Mouse (Mus musculus) adrenal gland, postnatal 10 days (tissue): Measurements from ENCODE around the gene Arid1b. TPM values are rescaled to one million over a fixed set of nuclear protein-coding genes. Genes with fewer than 3 reads are reported as not detected.

ENCODE experiments used
- DNase-seq: peaks from one replicate; pipeline ENCODE4 v3.0.0; 2021; ENCODE audit warnings: mixed read lengths
- total RNA-seq, 2 experiments: library from RNA; stranded (reverse); gene quantifications; 2 replicates each; pipeline ENCODE4 v1.2.3; 2021

Gene Arid1b
- total RNA-seq, 2 experiments from 2014 or later = 56.1 to 75.4 TPM

DNA sequence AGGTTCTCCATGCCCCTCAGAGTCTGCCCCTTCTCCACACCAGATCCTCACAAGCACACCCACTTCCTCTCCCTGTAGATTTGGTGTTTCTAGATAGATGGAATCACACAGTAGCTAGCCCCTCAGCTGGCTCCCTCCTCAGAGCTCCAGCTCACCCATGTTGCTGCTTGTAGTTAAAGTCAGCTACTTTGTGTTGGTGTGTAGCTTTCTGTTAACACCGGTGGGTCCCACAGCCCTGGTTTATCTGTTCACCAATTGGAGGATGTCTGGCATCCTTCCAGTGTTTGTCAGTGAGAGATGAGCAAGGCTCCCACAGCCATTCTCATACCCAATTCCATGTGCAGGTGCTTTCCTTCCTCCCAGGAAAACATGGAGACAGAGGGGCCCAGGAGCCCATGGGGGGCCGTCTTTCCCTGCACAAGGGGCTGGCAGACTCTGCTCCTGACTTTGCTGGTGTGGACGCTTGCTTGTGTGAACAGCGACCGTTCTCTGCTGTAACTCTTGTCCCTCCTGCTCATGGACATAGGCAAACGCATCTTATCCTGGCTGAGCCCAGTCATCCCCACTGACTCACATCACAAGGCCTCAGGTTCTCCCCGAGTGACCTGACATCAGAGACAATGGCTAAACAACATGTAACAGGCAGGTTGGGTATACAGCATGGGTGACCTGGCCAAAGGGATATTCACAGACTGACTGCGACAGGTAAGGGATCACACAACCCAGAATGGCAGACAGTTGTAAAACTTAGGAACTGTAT lies 200.2 kb downstream of the Arid1b start:
- DNase-seq = no peak

DNA sequence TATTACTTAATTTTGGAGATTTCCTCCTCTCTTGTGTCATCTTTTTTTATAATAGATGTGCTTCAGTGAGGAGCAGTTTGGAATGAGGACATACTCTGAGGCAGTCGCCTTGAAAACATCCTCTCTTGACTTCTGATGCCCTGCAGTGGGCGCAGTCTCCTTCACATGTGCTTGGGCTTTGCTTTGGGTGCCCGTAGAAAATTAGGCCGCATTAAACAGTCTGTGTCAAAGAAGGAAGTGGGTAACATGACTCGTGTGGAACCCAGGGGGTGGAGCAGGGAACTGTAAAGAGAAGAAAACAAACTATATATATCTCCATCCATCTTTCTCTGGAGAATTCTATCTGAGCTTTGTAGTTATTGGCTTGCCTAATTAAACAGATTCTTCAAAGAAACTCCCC lies 201.3 kb downstream of the Arid1b start:
- no peak for DNase-seq

DNA sequence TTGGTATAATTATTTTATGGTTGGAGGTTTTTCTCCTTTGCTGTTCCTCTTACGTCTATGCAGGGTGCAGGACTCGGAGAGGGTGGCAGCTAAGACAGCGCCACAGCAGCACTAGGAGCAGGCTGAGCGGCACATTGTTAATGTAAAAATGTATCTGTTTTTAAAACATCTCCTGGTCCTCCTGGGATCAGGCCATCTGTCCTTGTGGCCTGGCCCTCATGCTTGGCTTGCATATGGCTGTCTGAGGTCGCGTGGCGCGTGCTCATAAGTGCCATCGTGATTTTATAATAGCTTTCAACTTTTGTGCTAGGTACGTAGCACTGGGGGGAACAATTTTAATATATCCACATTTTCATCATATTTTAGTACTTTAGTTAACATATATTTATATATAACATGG lies 201.9 kb downstream of the Arid1b start:
- DNase-seq = no peak

DNA sequence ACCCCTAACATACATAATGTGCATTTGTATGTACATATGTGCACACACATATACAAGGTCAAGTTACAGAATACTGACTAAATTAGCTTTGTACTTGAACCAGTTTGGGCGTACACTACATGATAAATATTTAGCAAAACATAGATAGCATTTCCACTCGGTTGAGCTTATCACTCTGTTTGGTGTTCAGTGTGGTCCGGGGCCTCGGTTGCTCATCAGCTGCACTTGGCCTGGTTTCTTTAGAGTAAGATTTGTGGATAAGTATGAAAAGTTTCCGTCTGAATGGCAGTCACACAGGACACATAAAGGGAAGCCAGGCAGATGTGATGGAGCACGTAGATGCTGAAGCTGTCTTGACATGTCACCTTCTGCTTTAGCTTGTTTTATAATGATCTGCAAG lies 202.4 kb downstream of the Arid1b start:
- DNase-seq = no peak

DNA sequence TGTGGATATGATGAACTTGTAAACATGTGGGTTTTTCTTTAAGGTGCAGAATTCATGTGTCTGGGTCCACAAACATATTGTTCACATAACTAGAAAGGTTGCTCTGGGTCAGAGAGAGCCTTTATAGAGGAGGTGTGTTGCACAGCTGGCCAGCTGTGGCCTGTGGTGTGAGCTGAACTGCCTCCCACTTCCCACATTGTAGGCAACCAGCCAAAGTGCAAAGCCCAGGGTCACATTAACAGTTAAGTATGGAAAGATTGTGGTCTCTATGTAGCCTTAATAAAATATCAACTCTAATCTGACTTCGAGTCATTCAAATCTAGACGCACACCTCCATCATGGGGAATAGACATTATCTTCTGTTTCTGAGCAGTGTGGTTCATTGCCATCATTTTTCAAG lies 203.0 kb downstream of the Arid1b start:
- DNase-seq = no peak

DNA sequence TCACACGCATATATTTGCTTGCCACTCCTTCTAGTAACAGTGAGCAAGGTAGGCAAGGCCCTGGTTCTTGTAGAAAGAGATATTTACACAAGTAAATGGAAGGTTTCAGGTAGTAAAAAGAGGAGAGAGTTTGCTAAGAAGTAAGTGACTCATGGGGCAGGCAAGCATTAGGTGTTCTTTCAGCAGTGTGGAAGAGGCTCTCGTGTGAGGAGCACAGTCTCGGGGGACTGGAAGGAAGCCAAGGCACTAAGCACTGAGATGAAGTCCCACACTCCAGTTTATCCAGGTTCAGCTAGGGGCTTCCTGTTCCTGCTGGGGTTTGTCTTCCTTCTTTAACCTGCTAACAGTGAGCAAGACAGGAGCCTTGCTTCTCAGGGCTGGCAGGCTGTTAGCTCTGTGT lies 203.6 kb downstream of the Arid1b start:
- no peak for DNase-seq

DNA sequence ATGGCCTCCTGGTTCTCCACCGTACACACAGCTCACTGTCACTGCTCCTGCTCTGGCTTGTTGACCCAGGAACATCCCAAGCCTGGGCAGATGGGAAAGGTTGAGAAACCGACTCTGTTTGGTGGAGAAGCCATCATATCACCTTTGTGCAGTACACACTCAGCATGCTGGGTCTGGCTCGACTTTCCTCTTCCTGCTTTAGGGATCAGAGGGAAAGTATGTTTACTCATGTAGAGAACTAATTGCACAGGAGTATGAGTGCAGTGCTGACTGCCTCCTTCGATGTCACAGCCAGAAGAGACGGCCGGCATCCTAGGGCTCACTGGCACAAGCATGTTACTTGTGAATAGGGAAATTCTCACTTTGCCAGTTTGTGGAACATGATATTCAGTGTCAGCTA lies 204.1 kb downstream of the Arid1b start:
- no peak for DNase-seq

DNA sequence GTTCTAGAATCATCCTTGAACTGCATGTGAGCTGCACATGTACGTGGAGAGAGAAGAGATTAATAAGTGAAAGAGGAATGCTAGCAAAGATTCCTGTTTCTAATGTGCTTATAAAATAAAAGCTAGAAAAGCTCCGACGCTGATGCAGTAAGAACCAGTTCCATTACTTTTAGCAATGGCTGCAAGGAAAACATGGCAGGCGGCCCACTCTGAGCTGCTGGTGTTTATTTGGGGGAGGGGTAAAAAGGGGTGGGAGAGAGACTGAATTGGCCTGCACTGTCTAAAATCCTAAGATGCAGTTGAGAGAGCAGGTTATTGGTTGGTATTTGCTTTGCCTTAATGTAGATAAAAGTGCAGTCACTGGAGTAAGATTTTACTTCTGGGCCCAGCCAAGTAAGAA lies 204.7 kb downstream of the Arid1b start:
- no peak for DNase-seq

DNA sequence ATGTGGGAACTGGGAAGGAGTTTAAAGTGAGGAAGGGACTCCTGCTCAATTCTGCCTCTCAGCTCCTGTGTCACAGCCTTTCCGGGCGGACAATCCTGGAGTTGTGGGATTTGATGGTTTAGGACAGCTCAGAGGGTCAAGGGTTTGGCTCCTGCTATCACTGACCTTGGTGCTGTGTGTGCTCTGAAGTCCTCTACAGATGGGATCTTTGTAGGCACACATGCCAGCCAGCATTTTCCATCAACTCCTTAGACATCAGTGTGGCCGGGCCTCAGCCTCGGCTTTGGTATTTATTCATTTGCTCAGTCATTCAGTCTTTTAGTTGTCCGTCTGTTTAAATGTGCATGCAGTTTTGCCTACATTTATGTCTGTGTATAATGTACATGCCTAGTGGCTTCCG lies 206.5 kb downstream of the Arid1b start:
- no peak for DNase-seq

DNA sequence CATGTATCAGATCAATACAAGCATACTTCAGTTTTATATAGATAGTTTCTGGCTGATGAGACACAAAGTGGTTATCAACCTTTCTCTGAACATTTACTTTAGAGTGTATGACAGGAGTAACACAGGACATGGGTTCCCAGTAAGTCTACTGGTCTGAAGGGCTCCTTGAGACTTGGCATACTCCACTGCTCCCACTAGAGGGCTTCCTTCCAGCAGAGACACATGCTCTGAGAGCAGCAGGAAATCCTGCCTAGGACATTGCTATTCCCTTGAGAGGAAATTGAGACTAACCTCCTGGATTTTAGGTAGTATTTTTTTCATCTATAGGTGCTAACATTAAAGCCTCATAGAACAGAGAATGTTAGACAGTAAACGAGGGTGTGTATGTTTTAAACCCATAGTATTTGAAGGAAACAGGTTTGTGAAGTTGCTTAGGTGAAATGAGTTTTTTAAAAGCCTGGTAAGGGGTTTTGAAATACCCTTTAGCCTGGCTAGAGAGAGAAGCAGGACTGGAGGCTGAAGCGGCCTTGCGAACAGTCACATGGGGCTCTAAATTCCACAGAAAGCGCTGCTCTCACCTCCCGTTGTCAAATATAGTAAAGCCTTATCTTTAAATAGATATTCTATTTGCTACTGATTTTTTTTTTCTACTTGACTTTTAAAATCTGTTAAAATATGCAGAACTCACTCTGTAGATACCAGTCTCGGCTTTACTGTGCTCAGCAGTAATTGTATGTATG lies 207.9 kb downstream of the Arid1b start:
- peak; percentile 73 for DNase-seq

DNA sequence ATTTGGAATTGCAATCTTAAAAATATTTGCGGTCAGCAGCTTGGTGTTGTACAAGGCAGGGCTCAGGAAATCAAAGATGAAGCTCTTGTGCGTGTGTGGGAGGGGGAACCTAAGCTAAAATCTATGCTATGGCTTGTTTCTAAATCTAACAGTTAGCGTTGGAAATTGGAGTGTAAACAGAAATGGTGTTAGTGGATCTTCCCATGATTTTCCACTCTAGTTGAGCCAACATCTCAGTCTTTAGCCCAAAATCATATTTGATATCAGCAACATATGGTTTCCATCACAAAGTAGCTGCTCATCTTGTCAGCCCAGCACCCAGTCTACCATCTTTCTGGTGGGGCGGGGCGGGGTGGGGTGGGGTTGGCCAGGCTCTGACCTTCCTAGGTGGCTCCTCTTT lies 208.6 kb downstream of the Arid1b start:
- no peak for DNase-seq

DNA sequence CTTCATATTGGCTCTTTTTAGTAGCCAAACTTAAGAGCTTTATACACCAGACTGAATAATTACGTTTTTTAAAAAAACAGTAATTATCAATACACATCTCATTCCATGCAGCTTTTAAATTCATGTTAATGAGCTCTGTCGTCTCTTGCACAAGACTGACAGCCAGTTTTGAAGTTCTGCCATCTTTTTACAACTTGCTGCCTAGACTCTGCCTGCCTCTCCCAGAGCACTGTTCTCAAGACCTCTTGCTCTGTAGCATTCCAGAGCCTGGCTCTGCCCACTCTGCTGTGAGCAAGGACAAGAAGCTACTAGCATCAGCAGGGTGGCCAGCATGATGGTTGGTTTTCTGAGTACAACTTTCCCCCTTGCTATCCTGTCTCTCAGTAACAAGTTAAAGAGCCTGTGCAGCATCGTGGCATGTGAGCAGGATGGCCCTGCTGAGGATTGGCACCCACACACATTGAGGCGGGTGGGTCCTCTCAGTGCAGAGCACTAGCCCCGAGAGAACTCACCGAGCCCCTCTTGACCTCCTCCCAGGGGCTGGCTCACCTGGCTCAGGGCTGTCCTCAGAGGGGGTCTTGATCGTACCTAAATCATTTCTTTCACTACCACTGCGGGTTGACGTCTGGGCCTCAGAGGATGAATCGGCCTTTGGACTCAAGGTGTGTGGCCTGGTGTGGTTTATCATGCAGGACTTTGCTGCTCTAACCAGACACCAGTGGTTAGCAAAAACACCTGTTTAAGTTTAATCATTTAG lies 209.4 kb downstream of the Arid1b start:
- no peak for DNase-seq

DNA sequence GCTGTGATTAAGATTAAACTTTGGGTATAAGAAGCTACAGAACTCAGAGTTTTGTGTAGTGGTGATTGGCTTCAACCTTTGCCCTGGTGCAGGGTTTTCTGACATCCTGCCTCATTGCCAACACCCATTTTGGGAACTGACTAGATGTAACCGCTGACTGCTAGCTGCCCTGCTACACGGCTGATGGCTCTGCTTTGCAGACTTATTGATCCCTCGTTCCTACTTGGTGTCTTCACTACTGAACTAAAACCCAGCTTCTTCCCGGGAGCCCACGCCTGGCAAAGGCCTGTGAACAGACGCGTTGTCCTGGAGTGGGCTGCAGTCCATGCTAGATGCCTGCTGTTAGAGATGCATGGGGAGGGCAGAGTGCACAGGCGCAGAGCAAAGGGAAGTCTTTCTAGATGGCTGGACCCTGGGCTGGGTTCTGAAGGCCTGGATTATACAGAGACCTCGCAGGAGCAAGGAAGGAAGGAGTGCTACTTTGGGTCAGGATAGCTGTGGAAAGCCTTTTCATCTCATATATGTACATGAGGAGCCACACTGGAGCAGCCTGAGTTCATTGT lies 210.1 kb downstream of the Arid1b start:
- no peak for DNase-seq

DNA sequence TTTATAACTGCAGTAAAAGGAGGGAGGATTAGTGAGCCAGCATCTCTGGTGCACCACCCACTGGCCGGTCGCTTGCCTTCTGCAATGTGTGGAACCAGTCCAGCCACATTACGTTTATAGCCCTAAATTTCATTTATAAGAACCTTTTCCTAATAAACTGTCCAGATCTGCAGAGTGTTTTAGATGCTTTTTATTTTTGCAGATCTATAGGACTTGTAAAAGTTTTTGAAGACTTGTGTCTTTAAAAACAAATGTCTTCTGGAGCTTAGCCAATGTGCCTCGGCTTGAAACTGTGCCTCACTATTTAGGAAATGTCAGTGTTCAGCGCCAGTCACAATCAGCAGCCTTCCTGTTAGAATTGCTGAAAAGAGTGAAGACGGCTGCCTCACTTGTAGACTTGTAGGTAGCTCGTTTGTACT lies 211.0 kb downstream of the Arid1b start:
- DNase-seq = peak; percentile 39

DNA sequence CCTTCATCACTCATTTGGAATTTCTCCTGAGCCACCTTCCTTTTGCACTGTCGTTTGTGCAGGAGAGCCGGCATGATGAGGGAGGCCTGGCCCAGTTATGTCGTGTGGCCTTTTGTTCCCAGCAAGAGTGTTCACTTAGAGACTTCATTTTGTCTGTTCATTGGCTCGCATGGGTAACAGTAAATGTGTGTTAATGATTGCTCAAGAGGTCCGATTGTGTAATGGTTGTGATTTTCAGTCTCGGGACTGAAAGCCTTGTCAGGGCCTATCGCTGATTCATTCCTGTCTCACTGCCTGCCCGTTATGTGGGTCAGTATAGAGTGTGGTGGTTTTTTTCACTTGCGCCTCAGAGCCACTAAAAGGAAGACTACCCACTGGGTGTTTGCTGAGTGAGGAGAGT lies 212.6 kb downstream of the Arid1b start:
- DNase-seq = peak; percentile 62

DNA sequence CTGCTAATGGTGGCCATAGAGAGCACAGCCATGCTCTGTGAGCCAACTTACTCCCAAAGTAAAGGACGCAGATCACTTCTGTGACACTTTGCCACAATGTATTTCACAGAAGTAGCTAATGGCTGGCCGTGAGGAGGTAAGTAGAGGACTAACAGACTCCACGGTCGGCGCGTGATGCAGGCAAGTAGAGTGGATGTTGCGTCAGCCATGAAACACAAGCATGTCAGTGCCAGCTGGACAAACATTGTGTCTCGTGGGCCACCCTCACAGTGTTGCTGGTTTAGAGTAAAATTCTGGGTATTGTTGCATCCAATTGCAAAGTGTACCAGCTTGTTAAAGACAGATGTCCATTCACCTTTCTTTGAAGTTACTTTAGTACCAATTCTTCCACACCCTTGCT lies 213.7 kb downstream of the Arid1b start:
- no peak for DNase-seq

DNA sequence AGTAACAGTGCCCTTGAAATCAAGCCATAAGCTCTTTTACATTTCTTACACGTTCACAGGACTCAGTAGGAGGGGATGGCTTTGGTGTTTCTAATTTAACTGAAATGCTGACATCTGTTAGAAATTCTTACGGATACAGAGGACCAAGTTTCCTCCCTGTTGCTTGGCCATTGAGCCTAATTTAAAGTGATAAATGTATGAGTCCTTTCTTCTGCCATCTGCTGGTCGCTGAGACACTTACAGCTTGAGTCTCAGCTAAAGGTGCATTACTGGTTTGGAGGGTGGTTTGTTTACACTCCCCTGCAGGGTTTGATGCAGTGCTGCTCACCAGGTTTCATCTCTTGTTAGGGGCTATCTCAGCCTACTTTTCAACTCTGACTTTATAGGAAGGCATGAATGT lies 214.2 kb downstream of the Arid1b start:
- no peak for DNase-seq

DNA sequence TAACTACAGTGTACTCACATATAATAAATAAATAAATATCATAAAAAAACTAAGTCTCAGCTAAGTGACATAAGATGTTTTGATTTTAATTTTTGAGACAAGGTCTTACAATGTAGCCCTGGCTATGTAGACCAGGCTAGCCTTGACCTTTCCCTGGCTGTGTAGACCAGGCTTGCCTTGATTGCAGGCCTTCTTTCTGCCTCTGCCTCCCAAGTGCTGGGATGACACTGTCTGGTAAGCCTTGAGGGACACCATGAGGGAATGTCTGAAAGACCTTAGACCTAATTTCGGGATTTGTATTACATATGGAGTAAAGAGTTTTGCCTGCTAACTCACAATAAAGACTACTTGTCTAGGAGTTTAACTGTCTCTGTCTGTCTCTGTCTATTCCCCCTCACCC lies 214.9 kb downstream of the Arid1b start:
- no peak for DNase-seq

DNA sequence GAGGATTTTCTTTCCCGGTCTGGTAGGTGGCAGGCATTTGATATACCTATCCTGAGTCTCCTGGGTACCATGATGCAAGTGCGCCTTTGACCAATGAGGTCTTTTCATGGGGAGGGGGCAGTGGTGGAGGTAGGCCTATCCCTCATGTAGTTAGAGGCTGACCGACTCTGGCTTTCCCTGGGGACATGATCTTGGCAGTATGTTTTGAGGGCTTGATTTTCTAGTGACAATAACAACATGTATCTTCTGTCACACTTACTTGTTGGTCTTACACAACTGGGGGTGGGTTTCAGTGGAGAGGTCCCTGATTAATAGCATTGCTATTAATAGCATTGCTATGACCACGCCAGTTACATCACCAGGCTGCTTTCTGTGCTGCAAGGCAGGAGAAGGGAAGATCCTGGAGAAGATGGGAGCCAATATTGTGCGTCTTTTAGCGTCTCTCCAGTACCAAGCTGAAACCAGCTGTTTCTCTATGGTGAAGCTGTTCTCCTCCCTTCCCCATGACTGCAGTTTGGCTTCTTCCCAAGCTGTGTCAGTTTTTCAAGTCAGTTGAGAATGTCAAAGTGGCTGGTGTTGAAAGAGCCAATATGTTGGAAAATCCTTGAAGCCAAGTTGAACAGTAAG lies 216.1 kb downstream of the Arid1b start:
- peak; percentile 66 for DNase-seq

DNA sequence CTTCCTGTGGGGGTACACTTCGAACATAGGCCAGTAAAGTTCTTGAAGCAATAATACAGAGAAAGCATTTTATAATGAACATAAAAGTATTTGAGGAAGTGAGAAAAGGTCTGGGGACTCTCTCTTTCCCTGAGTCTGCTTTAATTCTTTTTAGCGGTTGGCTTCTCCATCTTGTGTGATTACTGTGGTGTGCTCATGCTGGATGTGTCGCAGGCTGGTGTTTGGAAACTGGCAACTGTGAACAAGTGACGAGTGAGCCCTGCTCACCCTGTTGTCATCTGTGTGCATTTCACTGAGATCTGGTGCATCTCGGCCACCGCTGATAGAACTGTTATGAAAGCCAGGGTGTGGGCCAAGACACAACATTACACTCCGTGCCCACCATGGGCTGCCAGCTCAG lies 216.8 kb downstream of the Arid1b start:
- no peak for DNase-seq

DNA sequence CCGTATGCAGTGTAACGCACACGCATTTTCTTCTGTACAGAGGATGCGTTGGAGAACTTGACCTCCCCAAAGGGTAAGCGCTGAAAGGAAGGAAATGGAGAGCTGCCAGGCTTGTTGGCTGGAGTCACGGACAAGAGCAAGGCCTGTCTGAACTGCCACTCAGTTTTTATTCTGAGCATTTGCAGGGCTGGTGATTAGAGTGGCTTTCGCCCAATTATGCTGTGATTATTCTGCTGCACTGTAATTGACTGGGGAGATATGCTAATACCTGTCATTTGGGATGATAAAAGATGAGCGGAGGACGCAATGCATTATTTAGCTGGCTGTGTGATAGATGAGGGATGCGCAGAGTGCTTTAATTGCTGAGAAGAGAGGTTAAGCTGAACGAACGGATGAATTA lies 218.0 kb downstream of the Arid1b start:
- DNase-seq = peak; percentile 83

DNA sequence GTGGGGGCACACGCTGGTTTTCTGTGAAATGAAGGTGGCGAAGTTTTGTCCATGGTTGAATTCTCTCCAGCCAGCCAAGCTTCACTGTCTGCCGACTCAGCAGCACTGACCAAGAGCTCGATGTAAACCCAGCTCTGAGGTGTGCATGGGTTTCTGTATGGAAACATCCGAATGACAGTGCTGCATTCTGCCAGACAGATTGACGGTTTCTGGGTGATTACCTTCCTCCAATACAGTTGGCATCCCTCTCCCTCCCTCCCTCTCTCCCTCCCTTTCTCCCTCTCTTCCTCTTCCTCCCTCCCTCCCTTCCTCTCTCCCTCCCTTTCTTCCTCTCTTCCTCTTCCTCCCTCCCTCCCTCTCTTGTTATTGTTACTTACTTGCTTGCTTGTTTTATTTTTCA lies 219.3 kb downstream of the Arid1b start:
- DNase-seq = no peak
